Mouse (Mus musculus) forebrain, embryonic 16.5 days (tissue): Measurements from ENCODE around the gene Agap2. TPM values are rescaled to one million over a fixed set of nuclear protein-coding genes. Genes with fewer than 3 reads are reported as not detected.

Experiments used
- ATAC-seq: fragments of 200-750 bp; cut with Nextera tagmentation; 2 replicates; pipeline ENCODE4 v1.8.0; 2017; ENCODE audit warnings: mild to moderate bottlenecking, moderate library complexity
- H3K27ac ChIP-seq: fragments of 300-500 bp; sonication (generic); 2 replicates; pipeline ENCODE4 v1.5.1; 2014; ENCODE audit warnings: low read length, control low read depth
- H3K27me3 ChIP-seq: fragments of 300-500 bp; sonication (generic); replicated peaks from 2 replicates; pipeline ENCODE4 v1.6.1; 2014; ENCODE audit warnings: low read length; ENCODE audit not compliant: control insufficient read depth, insufficient read depth
- H3K36me3 ChIP-seq: fragments of 300-500 bp; sonication (generic); 2 replicates; pipeline ENCODE4 v1.6.1; 2014; ENCODE audit not compliant: control insufficient read depth, insufficient read depth
- H3K4me1 ChIP-seq: fragments of 300-500 bp; sonication (generic); replicated peaks from 2 replicates; pipeline ENCODE4 v1.6.1; 2014; ENCODE audit warnings: low read length; ENCODE audit not compliant: control insufficient read depth, insufficient read depth
- H3K4me2 ChIP-seq: fragments of 300-500 bp; sonication (generic); 2 replicates; pipeline ENCODE4 v1.6.1; 2014; ENCODE audit warnings: mild to moderate bottlenecking, low read length, control low read depth
- H3K4me3 ChIP-seq: fragments of 300-500 bp; sonication (generic); replicated peaks from 2 replicates; pipeline ENCODE4 v1.5.1; 2014; ENCODE audit warnings: mild to moderate bottlenecking, low read length, control low read depth
- H3K9ac ChIP-seq: fragments of 300-500 bp; sonication (generic); replicated peaks from 2 replicates; pipeline ENCODE4 v1.6.1; 2014; ENCODE audit warnings: low read depth, low read length, control low read depth
- H3K9me3 ChIP-seq: fragments of 300-500 bp; sonication (generic); 2 replicates; pipeline ENCODE4 v1.6.1; 2016; ENCODE audit warnings: low read length; ENCODE audit not compliant: control insufficient read depth
- WGBS: fragments of 180-500 bp; shearing (Covaris S2); extraction: QIAGEN DNeasy Blood & Tissue Kit; methylation state at CpG from one replicate; pipeline ENCODE4 v1.1.7; 2014; 5-methylcytosine and 5-hydroxymethylcytosine counted together
- polyA plus RNA-seq: library from polyadenylated mRNA; unstranded; fragments of >200 nt; fragmentation: Nextera tagmentation; extraction: Ambion mirVana; gene quantifications from 2 replicates; pipeline ENCODE4 v1.2.1, GENCODE M21; 2015

Gene Agap2
- polyA plus RNA-seq, 1 experiment from 2014 or later = 4.7 TPM

GRCm38 (mm10) chr10:127063239-127063872, 11.7 kb upstream of the Agap2 start, which contains the start of gene Cdk4:
Cdk4 (plus strand) TSS chr10:127063534.
- H3K9me3 ChIP-seq = no peaks in the 10 kb centered on the region
- peak; percentile 86 for ATAC-seq
- H3K4me3 ChIP-seq = peak within 1 kb of the TSS; percentile 85
- H3K27ac ChIP-seq = peak within 1 kb of the TSS; percentile 91
- peak within 1 kb of the TSS; percentile 87 for H3K4me2 ChIP-seq
- no peaks in the 10 kb centered on the region for H3K27me3 ChIP-seq
- H3K4me1 ChIP-seq = peaks cover 39% of the 10 kb centered on the region
- peak within 1 kb of the TSS; percentile 94 for H3K9ac ChIP-seq
- peaks cover 33% of the 10 kb centered on the region for H3K36me3 ChIP-seq
- WGBS = 0% methylated on average over 45 of the region's 46 CpGs

- Histone ChIP-seq H3K27ac (peak overlapping the region; percentile 91), H3K4me3 (peak overlapping the region; percentile 85), H3K9ac (peak overlapping the region; percentile 94), H3K9me3 (no peaks in the 10 kb centered on the region), H3K4me2 (peak overlapping the region; percentile 87), H3K4me1 (peaks cover 40% of the 10 kb centered on the region), H3K36me3 (peaks cover 35% of the 10 kb centered on the region), H3K27me3 (no peaks in the 10 kb centered on the region)
- 10% methylated on average over 37 of the region's 37 CpGs for WGBS
- 0 out of 2 replicates have a peak, but pooled peaks have one; percentile 0 for ATAC-seq
Measured at GRCm38 (mm10) chr10:127063913-127064870, 10.9 kb upstream of the Agap2 start.

GRCm38 (mm10) chr10:127065981-127066380, 9.1 kb upstream of the Agap2 start:
- no peak overlapping the region for H3K27ac ChIP-seq
- H3K4me2 ChIP-seq = no peak overlapping the region
- H3K4me1 ChIP-seq = peaks cover 41% of the 10 kb centered on the region
- H3K9ac ChIP-seq = no peak overlapping the region
- H3K4me3 ChIP-seq = no peak overlapping the region
- H3K36me3 ChIP-seq = peaks cover 35% of the 10 kb centered on the region
- WGBS = 90% methylated on average over 9 of the region's 9 CpGs
- H3K9me3 ChIP-seq = no peaks in the 10 kb centered on the region
- ATAC-seq = no peak
- no peaks in the 10 kb centered on the region for H3K27me3 ChIP-seq

- H3K27me3 ChIP-seq = no peaks in the 10 kb centered on the region
- no peak overlapping the region for H3K4me3 ChIP-seq
- H3K4me2 ChIP-seq = no peak overlapping the region
- WGBS = 88% methylated on average over 14 of the region's 14 CpGs
- H3K9ac ChIP-seq = no peak overlapping the region
- no peaks in the 10 kb centered on the region for H3K9me3 ChIP-seq
- H3K4me1 ChIP-seq = peaks cover 41% of the 10 kb centered on the region
- no peak overlapping the region for H3K27ac ChIP-seq
- peaks cover 35% of the 10 kb centered on the region for H3K36me3 ChIP-seq
- no peak for ATAC-seq
Measured at GRCm38 (mm10) chr10:127066519-127067018, 8.5 kb upstream of the Agap2 start.

- peak overlapping the region; percentile 99 for H3K4me2 ChIP-seq
- H3K9ac ChIP-seq = no peak overlapping the region
- peaks cover 35% of the 10 kb centered on the region for H3K4me1 ChIP-seq
- WGBS = 77% methylated on average over 9 of the region's 9 CpGs
- no peaks in the 10 kb centered on the region for H3K9me3 ChIP-seq
- no peak for ATAC-seq
- H3K27me3 ChIP-seq = no peaks in the 10 kb centered on the region
- peaks cover 35% of the 10 kb centered on the region for H3K36me3 ChIP-seq
- H3K27ac ChIP-seq = no peak overlapping the region
- H3K4me3 ChIP-seq = peak overlapping the region; percentile 82
Measured at GRCm38 (mm10) chr10:127068360-127069038, 6.6 kb upstream of the Agap2 start.

GRCm38 (mm10) chr10:127069281-127070189, 5.5 kb upstream of the Agap2 start:
- H3K36me3 ChIP-seq = peaks cover 35% of the 10 kb centered on the region
- H3K9ac ChIP-seq = peak overlapping the region; percentile 69
- H3K9me3 ChIP-seq = no peaks in the 10 kb centered on the region
- H3K4me1 ChIP-seq = peaks cover 34% of the 10 kb centered on the region
- peak overlapping the region; percentile 93 for H3K27ac ChIP-seq
- WGBS = 8% methylated on average over 30 of the region's 30 CpGs
- peak overlapping the region; percentile 99 for H3K4me2 ChIP-seq
- ATAC-seq = peak; percentile 84
- H3K4me3 ChIP-seq = peak overlapping the region; percentile 82
- H3K27me3 ChIP-seq = no peaks in the 10 kb centered on the region

GRCm38 (mm10) chr10:127070190-127071121, 4.6 kb upstream of the Agap2 start, which contains the start of gene Tspan31:
Tspan31 (minus strand) TSS chr10:127070264.
- 1% methylated on average over 36 of the region's 36 CpGs for WGBS

More at GRCm38 (mm10) chr10:127070190-127071121, 4.6 kb upstream of the Agap2 start, which contains the start of gene Tspan31:
- H3K27me3 ChIP-seq = no peaks in the 10 kb centered on the region
- H3K36me3 ChIP-seq = peaks cover 29% of the 10 kb centered on the region
- H3K4me2 ChIP-seq = peak within 1 kb of the TSS; percentile 99
- H3K9me3 ChIP-seq = no peaks in the 10 kb centered on the region
- peak; percentile 94 for ATAC-seq
- peaks cover 25% of the 10 kb centered on the region for H3K4me1 ChIP-seq
- H3K9ac ChIP-seq = peak within 1 kb of the TSS; percentile 69
- peak within 1 kb of the TSS; percentile 82 for H3K4me3 ChIP-seq
- H3K27ac ChIP-seq = peak within 1 kb of the TSS; percentile 93
